Mouse (Mus musculus) lung, postnatal 0 days (tissue): ENCODE measurements around the gene Ncoa3. TPM values are rescaled to one million over a fixed set of nuclear protein-coding genes. Genes with fewer than 3 reads are reported as not detected.

ENCODE experiments used
- ATAC-seq: fragments of 200-750 bp; cut with Nextera tagmentation; 2 replicates; pipeline ENCODE4 v1.8.0; 2017; ENCODE audit warnings: moderate library complexity
- DNase-seq: peaks from one replicate; pipeline ENCODE4 v3.0.0-alpha.2; 2016; ENCODE audit warnings: low spot score
- H3K27ac ChIP-seq: fragments of 300-500 bp; sonication (generic); 2 replicates; pipeline ENCODE4 v1.5.1; 2014; ENCODE audit warnings: antibody characterized with exemption, mild to moderate bottlenecking, low read length, mixed read lengths
- H3K27me3 ChIP-seq: fragments of 300-500 bp; sonication (generic); replicated peaks from 2 replicates; pipeline ENCODE4 v1.6.1; 2014; ENCODE audit warnings: low read length, mixed read lengths; ENCODE audit not compliant: insufficient read depth
- H3K36me3 ChIP-seq: fragments of 300-500 bp; sonication (generic); 2 replicates; pipeline ENCODE4 v1.6.1; 2014; ENCODE audit warnings: low read length, mixed read lengths; ENCODE audit not compliant: insufficient read depth
- H3K4me1 ChIP-seq: fragments of 300-500 bp; sonication (generic); 2 replicates; pipeline ENCODE4 v1.6.1; 2014; ENCODE audit warnings: antibody characterized with exemption, low read depth, low read length, mixed read lengths; ENCODE audit not compliant: insufficient read depth
- H3K4me2 ChIP-seq: fragments of 300-500 bp; sonication (generic); replicated peaks from 2 replicates; pipeline ENCODE4 v1.6.1; 2014; ENCODE audit warnings: low read depth, mild to moderate bottlenecking, low read length, moderate library complexity, mixed read lengths
- H3K4me3 ChIP-seq: fragments of 300-500 bp; sonication (generic); 2 replicates; pipeline ENCODE4 v1.5.1; 2014; ENCODE audit warnings: low read depth, low read length
- H3K9ac ChIP-seq: fragments of 300-500 bp; sonication (generic); replicated peaks from 2 replicates; pipeline ENCODE4 v1.6.1; 2014; ENCODE audit warnings: low read depth, mild to moderate bottlenecking
- H3K9me3 ChIP-seq: fragments of 300-500 bp; sonication (generic); 2 replicates; pipeline ENCODE4 v1.6.1; 2016; ENCODE audit warnings: low read length, mixed read lengths
- CTCF ChIP-seq: IDR thresholded peaks from 2 replicates; pipeline ENCODE4 v1.5.1; 2016; ENCODE audit warnings: antibody characterized with exemption, mild to moderate bottlenecking
- EP300 ChIP-seq: IDR thresholded peaks from 2 replicates; pipeline ENCODE4 v1.6.1; 2016; ENCODE audit warnings: antibody characterized with exemption, mild to moderate bottlenecking, control low read depth
- WGBS: fragments of 180-500 bp; shearing (Covaris S2); extraction: QIAGEN DNeasy Blood & Tissue Kit; methylation state at CpG from one replicate; pipeline ENCODE4 v1.1.7; 2014; 5-methylcytosine and 5-hydroxymethylcytosine counted together
- polyA plus RNA-seq: library from polyadenylated mRNA; unstranded; fragments of >200 nt; fragmentation: Nextera tagmentation; extraction: Ambion mirVana; gene quantifications from 2 replicates; pipeline ENCODE4 v1.2.1, GENCODE M21; 2015

Ncoa3 gene
- polyA plus RNA-seq, 1 experiment from 2014 or later = 8.5 TPM

GRCm38 (mm10) chr2:166045549-166046501, 53.4 kb downstream of the Ncoa3 start:
- Histone ChIP-seq H3K27me3 (no peaks in the 10 kb centered on the region), H3K9me3 (no peaks in the 10 kb centered on the region), H3K4me3 (no peak overlapping the region), H3K36me3 (peaks cover 19% of the 10 kb centered on the region; the same call in 1 of the 2 replicates), H3K27ac (no peak overlapping the region), H3K4me1 (no peaks in the 10 kb centered on the region), H3K4me2 (no peak overlapping the region), H3K9ac (no peak overlapping the region)
- ATAC-seq (peak; percentile 49), DNase-seq (peak; percentile 77)
- 37% methylated on average over 10 of the region's 10 CpGs for WGBS
- TF ChIP-seq EP300 = no peak; the same call in 1 of the 2 replicates
- TF ChIP-seq CTCF = peak; percentile 85

GRCm38 (mm10) chr2:166047931-166048330, 55.5 kb downstream of the Ncoa3 start:
- WGBS = 93% methylated on average over 4 of the region's 4 CpGs
- Histone ChIP-seq H3K27me3 (no peaks in the 10 kb centered on the region), H3K4me3 (no peak overlapping the region), H3K4me2 (no peak overlapping the region), H3K9ac (no peak overlapping the region), H3K4me1 (no peaks in the 10 kb centered on the region), H3K9me3 (no peaks in the 10 kb centered on the region), H3K27ac (no peak overlapping the region), H3K36me3 (peaks cover 27% of the 10 kb centered on the region; the same call in 1 of the 2 replicates)
- DNase-seq (no peak), ATAC-seq (no peak)
- TF ChIP-seq CTCF (no peak), EP300 (no peak)

- no peaks in the 10 kb centered on the region for H3K27me3 ChIP-seq
- no peak overlapping the region for H3K27ac ChIP-seq
- H3K9me3 ChIP-seq = no peaks in the 10 kb centered on the region
- TF ChIP-seq EP300 = no peak
- no peak for TF ChIP-seq CTCF
- no peak for DNase-seq
- H3K4me2 ChIP-seq = no peak overlapping the region
- H3K9ac ChIP-seq = no peak overlapping the region
- H3K4me3 ChIP-seq = no peak overlapping the region
- no peak for ATAC-seq
- no peaks in the 10 kb centered on the region for H3K4me1 ChIP-seq
- H3K36me3 ChIP-seq = peaks cover 27% of the 10 kb centered on the region; the same call in 1 of the 2 replicates
- 87% methylated on average over 7 of the region's 7 CpGs for WGBS
These were observed 56.4 kb downstream of the Ncoa3 start for GRCm38 (mm10) chr2:166048852-166049251.

- DNase-seq = no peak
- Histone ChIP-seq H3K36me3 (peaks cover 34% of the 10 kb centered on the region; the same call in 1 of the 2 replicates), H3K9ac (no peak overlapping the region), H3K9me3 (no peaks in the 10 kb centered on the region), H3K4me2 (no peak overlapping the region), H3K4me1 (no peaks in the 10 kb centered on the region), H3K27me3 (no peaks in the 10 kb centered on the region), H3K27ac (no peak overlapping the region), H3K4me3 (no peak overlapping the region)
- TF ChIP-seq CTCF = no peak
- no peak for TF ChIP-seq EP300
- no peak for ATAC-seq
- 84% methylated on average over 17 of the region's 17 CpGs for WGBS
These were observed 59.0 kb downstream of the Ncoa3 start for GRCm38 (mm10) chr2:166051421-166051820.

- Histone ChIP-seq H3K4me3 (no peak overlapping the region), H3K27me3 (no peaks in the 10 kb centered on the region), H3K4me2 (no peak overlapping the region), H3K36me3 (peaks cover 37% of the 10 kb centered on the region; the same call in 1 of the 2 replicates), H3K4me1 (no peaks in the 10 kb centered on the region), H3K27ac (no peak overlapping the region), H3K9ac (no peak overlapping the region), H3K9me3 (no peaks in the 10 kb centered on the region)
- DNase-seq (no peak), ATAC-seq (no peak)
- TF ChIP-seq CTCF (no peak), EP300 (no peak)
- WGBS = 84% methylated on average over 7 of the region's 7 CpGs
These were observed 59.5 kb downstream of the Ncoa3 start for GRCm38 (mm10) chr2:166051966-166052365.

GRCm38 (mm10) chr2:166054002-166054539, 61.6 kb downstream of the Ncoa3 start:
- no peak overlapping the region for H3K4me2 ChIP-seq
- H3K27me3 ChIP-seq = no peaks in the 10 kb centered on the region
- H3K27ac ChIP-seq = no peak overlapping the region
- DNase-seq = no peak
- 93% methylated on average over 14 of the region's 14 CpGs for WGBS
- no peak for ATAC-seq
- peaks cover 30% of the 10 kb centered on the region; the same call in 1 of the 2 replicates for H3K36me3 ChIP-seq
- no peak for TF ChIP-seq EP300
- no peak for TF ChIP-seq CTCF
- no peak overlapping the region for H3K9ac ChIP-seq
- H3K9me3 ChIP-seq = no peaks in the 10 kb centered on the region
- no peak overlapping the region for H3K4me3 ChIP-seq
- H3K4me1 ChIP-seq = no peaks in the 10 kb centered on the region
